Mouse (Mus musculus) bone marrow macrophage, adult 2 months (primary cell): ENCODE results near the gene Acot6.

Experiments used
- CTCF ChIP-seq: IDR thresholded peaks from 2 replicates; pipeline ENCODE4 v1.5.1; 2012; ENCODE audit warnings: low read depth, mild to moderate bottlenecking, low read length, moderate library complexity
- POLR2A ChIP-seq: IDR thresholded peaks from 2 replicates; pipeline ENCODE4 v1.6.1; 2012; ENCODE audit warnings: mild to moderate bottlenecking, low read depth, low read length, borderline replicate concordance

DNA sequence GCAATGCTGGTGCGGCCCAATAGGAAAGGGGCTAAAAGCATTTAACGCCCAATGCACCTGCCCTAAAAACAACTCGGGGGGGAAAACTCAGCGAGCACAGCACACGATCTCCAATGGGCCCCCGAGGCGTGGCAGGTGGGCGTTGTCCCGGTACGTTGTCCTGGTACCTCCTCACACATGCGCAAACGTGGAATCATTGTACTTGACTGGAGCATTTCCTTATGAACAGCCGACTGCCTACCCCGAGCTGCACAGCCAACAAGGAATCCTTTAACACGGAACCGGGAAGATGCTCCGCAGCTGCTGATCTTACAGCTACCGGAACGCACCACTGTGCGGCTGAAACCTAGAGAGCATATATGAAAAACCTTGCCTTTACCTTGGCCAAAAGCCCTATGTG lies 38.1 kb upstream of the Acot6 start:
- TF ChIP-seq POLR2A (no peak), CTCF (no peak)
